Mouse (Mus musculus) C2C12 (cell line): ENCODE data around the gene Axin1. TPM values are rescaled to one million over a fixed set of nuclear protein-coding genes. Genes with fewer than 3 reads are reported as not detected.
"Not testable (repeated sequence)": the region's sequence is repeated elsewhere in the genome, so short reads cannot be mapped to it uniquely, and the experiment has no call there.

Source experiments
- H3K27me3 ChIP-seq: one replicate; pipeline ENCODE4 v1.6.1; 2011; ENCODE audit not compliant: control insufficient read depth, insufficient read depth, insufficient read length
- H3K36me3 ChIP-seq: one replicate; pipeline ENCODE4 v1.6.1; 2011; ENCODE audit not compliant: control insufficient read depth, insufficient read depth
- H3K4me3 ChIP-seq: one replicate; pipeline ENCODE4 v1.5.1; 2011; ENCODE audit warnings: mild to moderate bottlenecking, control low read depth; ENCODE audit not compliant: poor library complexity, insufficient read depth, severe bottlenecking
- H3K79me2 ChIP-seq: one replicate; pipeline ENCODE4 v1.6.1; 2011; ENCODE audit not compliant: control insufficient read depth, insufficient read depth
- H3K79me3 ChIP-seq: one replicate; pipeline ENCODE4 v1.6.1; 2011; ENCODE audit warnings: low read depth, control low read depth
- H3ac ChIP-seq: one replicate; pipeline ENCODE3; 2011; ENCODE audit warnings: low read depth; ENCODE audit not compliant: control insufficient read depth, insufficient read length
- CEBPB ChIP-seq: IDR thresholded peaks from one replicate; pipeline ENCODE4 v1.6.1; 2011; ENCODE audit warnings: low read depth, mild to moderate bottlenecking, control low read depth, moderate library complexity
- CTCF ChIP-seq: IDR thresholded peaks from one replicate; pipeline ENCODE4 v1.5.1; 2011; ENCODE audit not compliant: control insufficient read depth, insufficient read depth, insufficient read length
- FOSL1 ChIP-seq: IDR thresholded peaks from one replicate; pipeline ENCODE4 v1.8.0; 2011; ENCODE audit warnings: mild to moderate bottlenecking, low read length; ENCODE audit not compliant: poor library complexity, insufficient read depth, severe bottlenecking
- MAX ChIP-seq: IDR thresholded peaks from one replicate; pipeline ENCODE4 v1.6.1; 2011; ENCODE audit warnings: mild to moderate bottlenecking, control low read depth
- MYOD1 ChIP-seq: IDR thresholded peaks from one replicate; pipeline ENCODE4 v1.6.1; 2011; ENCODE audit warnings: low read depth; ENCODE audit not compliant: control insufficient read depth, insufficient read length
- MYOG ChIP-seq: IDR thresholded peaks from one replicate; pipeline ENCODE4 v1.6.1; 2011; ENCODE audit not compliant: control insufficient read depth, insufficient read length; ENCODE audit errors: extremely low read depth
- USF1 ChIP-seq: IDR thresholded peaks from one replicate; pipeline ENCODE4 v1.6.1; 2011; ENCODE audit warnings: low read depth, mild to moderate bottlenecking, control low read depth, moderate library complexity
- polyA plus RNA-seq: library from polyadenylated mRNA; unstranded; fragments of >200 nt; fragmentation: generic; extraction: Trizol; gene quantifications from one replicate; pipeline ENCODE4 v1.2.1, GENCODE M21; 2012; ENCODE audit warnings: missing spikeins

The Axin1 gene
- polyA plus RNA-seq, 1 experiment, result 32.1 TPM

DNA sequence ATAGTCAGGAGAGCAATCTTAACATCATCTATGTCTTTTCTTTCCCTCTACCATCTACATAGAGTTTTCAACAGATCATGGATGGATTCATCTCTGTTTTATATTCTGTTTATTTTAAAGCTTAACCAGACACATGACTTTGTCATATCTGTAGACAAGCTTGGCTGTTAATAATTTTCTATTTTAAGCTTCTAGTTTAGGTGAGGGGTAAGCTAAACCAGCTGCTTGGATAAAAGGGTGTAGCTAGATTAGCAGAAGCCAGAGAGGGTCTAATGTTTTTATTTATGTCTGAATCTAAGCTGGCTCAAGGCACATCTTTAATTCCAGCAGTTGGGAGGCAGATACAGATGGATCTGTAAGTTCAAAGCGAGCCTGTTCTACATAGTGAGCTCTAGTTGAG is 24.2 kb downstream of the Axin1 start:
- H3K79me3 ChIP-seq, result peaks cover 64% of the 10 kb centered on the region
- H3K79me2 ChIP-seq, result peaks cover 100% of the 10 kb centered on the region
- TF ChIP-seq MYOG (no peak), CEBPB (no peak), FOSL1 (no peak)
- H3K4me3 ChIP-seq, result no peak overlapping the region
- no peak overlapping the region for H3ac ChIP-seq
- peaks cover 5% of the 10 kb centered on the region for H3K36me3 ChIP-seq
- H3K27me3 ChIP-seq, result no peaks in the 10 kb centered on the region

DNA sequence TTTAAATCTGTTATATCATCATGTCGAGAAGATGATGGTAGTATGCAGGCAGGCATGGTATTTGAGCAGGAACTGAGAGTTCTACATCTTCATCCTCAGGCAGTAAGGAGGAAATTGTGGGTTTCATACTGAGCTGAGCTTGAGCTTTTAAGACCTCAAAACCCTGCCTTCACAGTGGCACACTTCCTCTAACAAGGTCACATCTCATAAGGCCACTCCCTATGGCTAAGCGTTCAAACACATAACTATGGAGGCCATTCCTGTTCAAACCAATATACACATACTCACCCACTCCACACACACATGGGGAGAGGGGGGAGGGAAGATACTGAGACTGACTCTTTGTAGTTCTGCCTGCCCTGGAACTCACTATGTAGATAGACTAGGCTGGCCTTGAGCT is 29.6 kb downstream of the Axin1 start:
- Histone ChIP-seq H3K27me3 (no peaks in the 10 kb centered on the region), H3K79me2 (peaks cover 86% of the 10 kb centered on the region), H3K4me3 (no peak overlapping the region), H3ac (no peak overlapping the region), H3K36me3 (peaks cover 5% of the 10 kb centered on the region), H3K79me3 (peaks cover 41% of the 10 kb centered on the region)
- no peak for TF ChIP-seq MAX
- TF ChIP-seq USF1, result no peak
- TF ChIP-seq CTCF, result no peak

DNA sequence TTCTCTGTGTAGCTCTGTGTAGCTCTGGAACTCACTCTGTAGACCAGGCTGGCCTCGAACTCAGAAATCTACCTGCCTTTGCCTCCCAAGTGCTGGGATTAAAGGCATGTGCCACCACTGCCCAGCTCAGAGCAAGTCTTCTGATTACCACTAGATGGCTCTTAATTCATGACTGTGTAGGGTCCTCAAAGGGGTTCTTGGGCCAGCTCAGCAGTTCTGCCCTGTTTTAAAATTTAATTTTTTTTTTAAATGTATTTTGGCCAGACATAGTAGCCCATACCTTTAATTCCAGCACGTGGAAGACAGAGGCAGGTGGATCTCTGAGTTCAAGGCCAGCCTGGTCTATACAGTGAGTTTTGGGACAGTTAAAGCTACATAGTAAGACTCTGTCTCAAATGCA is 36.8 kb downstream of the Axin1 start:
- Histone ChIP-seq H3K36me3 (peaks cover 30% of the 10 kb centered on the region), H3K79me2 (peaks cover 43% of the 10 kb centered on the region)
- H3ac ChIP-seq, H3K4me3 ChIP-seq, H3K27me3 ChIP-seq, H3K79me3 ChIP-seq: not testable (repeated sequence)

DNA sequence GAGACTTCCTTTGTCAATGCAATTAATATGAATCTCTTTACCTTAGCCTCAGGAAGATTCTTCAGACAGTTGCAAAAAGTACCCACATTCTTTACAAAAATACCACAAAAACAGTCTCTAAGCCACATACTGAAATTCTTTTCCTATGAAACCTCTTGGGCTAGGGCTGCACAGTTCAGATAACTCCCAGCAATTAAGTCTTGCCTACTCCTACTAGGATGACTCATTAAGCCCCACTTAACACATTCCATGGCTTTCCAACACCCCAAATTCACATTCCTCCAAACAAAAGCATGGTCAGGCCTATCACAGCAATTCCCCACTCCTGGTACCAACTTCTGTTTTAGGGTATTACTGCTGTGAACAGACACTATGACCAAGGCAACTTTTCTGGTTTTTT is 40.1 kb downstream of the Axin1 start:
- TF ChIP-seq CTCF (no peak), CEBPB (no peak), MAX (no peak), MYOD1 (no peak), FOSL1 (no peak), MYOG (no peak), USF1 (no peak)
- no peaks in the 10 kb centered on the region for H3K27me3 ChIP-seq
- peaks cover 22% of the 10 kb centered on the region for H3K79me2 ChIP-seq
- peaks cover 38% of the 10 kb centered on the region for H3K36me3 ChIP-seq
- H3K4me3 ChIP-seq, result no peak overlapping the region
- H3K79me3 ChIP-seq, result peaks cover 7% of the 10 kb centered on the region
- no peak overlapping the region for H3ac ChIP-seq

DNA sequence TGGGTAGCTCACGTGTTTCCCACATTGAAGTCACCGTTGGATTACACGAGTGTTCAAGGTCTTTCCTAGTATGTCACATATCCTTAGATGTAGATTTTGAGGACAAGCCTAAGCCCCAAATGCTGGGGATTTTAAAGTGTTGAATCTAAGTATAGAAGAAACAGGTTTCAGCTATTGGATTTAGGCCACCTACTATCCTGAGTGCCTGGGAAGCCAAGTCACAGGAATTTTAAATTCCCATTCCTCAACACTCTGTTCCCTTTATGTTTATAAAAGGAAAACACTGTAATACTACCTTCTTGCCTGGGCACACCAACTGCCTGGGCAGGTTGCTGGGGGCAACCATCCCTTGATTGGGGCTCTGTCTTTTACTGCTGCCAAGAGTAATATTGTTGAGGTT is 42.7 kb downstream of the Axin1 start:
- peaks cover 3% of the 10 kb centered on the region for H3K79me3 ChIP-seq
- no peak overlapping the region for H3K4me3 ChIP-seq
- no peak overlapping the region for H3ac ChIP-seq
- peaks cover 42% of the 10 kb centered on the region for H3K36me3 ChIP-seq
- no peaks in the 10 kb centered on the region for H3K27me3 ChIP-seq
- TF ChIP-seq MYOG, result no peak
- no peak for TF ChIP-seq CTCF
- TF ChIP-seq FOSL1, result no peak
- TF ChIP-seq USF1, result no peak
- TF ChIP-seq MYOD1, result no peak
- TF ChIP-seq MAX, result no peak
- TF ChIP-seq CEBPB, result no peak
- peaks cover 16% of the 10 kb centered on the region for H3K79me2 ChIP-seq

DNA sequence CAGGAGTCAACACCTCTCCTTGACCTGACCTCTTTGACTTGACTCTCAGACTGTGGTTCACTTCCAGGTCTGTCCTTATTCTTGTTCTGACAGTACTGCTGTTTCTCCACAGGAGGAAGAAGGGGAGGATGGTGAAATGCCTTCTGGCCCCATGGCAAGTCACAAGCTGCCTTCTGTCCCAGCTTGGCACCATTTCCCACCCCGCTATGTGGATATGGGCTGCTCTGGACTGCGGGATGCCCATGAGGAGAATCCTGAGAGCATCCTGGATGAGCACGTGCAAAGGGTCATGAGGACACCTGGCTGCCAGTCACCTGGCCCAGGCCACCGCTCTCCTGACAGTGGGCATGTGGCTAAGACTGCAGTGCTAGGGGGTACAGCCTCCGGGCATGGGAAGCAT is 49.1 kb downstream of the Axin1 start:
- Histone ChIP-seq H3K79me2 (no peaks in the 10 kb centered on the region), H3K79me3 (no peaks in the 10 kb centered on the region), H3K4me3 (no peak overlapping the region), H3ac (no peak overlapping the region), H3K36me3 (peaks cover 71% of the 10 kb centered on the region), H3K27me3 (no peaks in the 10 kb centered on the region)
- TF ChIP-seq CEBPB, result no peak
